Mouse (Mus musculus): ENCODE measurements around the gene Msrb1. TPM values are rescaled to one million over a fixed set of nuclear protein-coding genes. Genes with fewer than 3 reads are reported as not detected.
"Not testable (repeated sequence)": the region's sequence is repeated elsewhere in the genome, so short reads cannot be mapped to it uniquely, and the experiment has no call there.

The Msrb1 gene
- total RNA-seq, 2 experiments from 2014 or later = 38.4 to 38.7 TPM

GRCm38 (mm10) chr17:24717943-24718342 lies 18.5 kb upstream of the Msrb1 start, which contains the start of the genes Rnf151 and Rps2:
TSS of gene Rnf151 (minus strand) at chr17:24718063.
TSS of gene Rps2 (plus strand) at chr17:24718116.
- no peak for DNase-seq (ENCODE audit: low spot score in 2 of 2)
- intact Hi-C loops (cut with DNase I) = no loop called here

DNA sequence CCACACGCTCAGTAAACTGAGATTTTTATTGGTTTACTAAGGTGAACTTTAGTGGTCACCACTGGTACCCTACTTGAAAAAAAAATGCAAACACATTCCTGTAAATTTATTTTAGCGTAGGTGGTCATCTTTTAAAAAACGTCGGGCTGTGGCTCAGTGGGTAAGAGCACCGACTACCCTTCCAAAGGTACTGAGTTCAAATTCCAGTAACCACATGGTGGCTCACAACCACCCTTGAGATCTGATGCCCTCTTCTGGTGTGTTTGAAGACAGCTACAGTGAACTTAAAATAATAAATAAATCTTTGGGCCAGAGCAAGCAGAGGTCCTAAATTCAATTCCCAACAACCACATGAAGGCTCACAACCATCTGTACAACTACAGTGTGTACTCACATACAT lies 17.5 kb upstream of the Msrb1 start:
- intact Hi-C loops (cut with DNase I) = loop anchor here (1.0 kb wide), 1 partner anchor 12 kb away; the partner anchor contains the start of gene Tbl3
- DNase-seq (ENCODE audit: low spot score in 2 of 2) = not testable (repeated sequence)

GRCm38 (mm10) chr17:24719494-24720222 lies 16.8 kb upstream of the Msrb1 start:
- peak; percentile 99 for DNase-seq (ENCODE audit: low spot score in 2 of 2)
- intact Hi-C loops (cut with DNase I) = loop anchor here (1.0 kb wide), 1 partner anchor 12 kb away; the partner anchor contains the start of gene Tbl3

DNA sequence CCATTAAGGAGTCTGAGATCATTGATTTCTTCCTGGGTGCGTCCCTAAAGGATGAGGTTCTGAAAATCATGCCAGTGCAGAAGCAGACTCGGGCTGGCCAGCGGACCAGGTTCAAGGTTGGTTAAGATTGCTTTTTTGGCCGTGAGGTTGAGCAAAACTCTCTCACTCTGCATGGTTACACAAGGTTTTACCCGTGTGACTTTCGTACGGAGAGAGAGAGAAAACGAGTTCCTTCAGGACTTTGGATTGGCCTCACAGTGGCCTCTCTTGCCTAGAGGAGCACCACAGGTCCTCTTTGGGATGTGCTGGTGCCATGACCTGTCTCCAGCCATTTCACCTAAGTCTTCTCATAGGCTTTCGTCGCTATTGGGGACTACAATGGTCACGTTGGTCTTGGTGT lies 15.8 kb upstream of the Msrb1 start:
- intact Hi-C loops (cut with DNase I); DNase-seq (ENCODE audit: low spot score in 2 of 2): not testable (repeated sequence)

DNA sequence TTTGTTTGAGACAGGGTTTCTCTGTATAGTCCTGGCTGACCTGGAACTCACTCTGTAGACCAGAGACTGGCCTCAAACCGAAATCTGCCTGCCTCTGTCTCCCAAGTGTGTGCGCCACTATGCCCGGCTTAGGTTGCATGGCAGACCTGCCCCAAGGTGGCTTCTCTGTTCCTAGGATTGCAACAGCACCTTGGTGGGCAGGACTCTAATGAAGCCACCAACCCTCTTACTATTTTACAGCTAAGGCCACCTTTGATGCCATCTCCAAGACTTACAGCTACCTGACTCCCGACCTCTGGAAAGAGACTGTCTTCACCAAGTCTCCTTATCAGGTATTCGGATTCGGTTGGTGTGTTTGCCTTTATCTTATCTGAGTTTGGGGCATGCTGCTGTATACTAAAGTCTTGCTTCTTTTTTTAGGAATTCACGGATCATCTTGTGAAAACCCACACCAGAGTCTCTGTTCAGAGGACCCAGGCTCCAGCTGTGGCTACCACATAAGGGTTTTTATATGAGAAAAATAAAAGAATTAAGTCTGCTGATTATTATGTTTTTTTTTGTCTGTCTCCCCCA lies 15.0 kb upstream of the Msrb1 start:
- DNase-seq (ENCODE audit: low spot score in 2 of 2); intact Hi-C loops (cut with DNase I): not testable (repeated sequence)

- intact Hi-C loops (cut with DNase I) = no loop called here
- no peak for DNase-seq (ENCODE audit: low spot score in 2 of 2)
Observed at GRCm38 (mm10) chr17:24722220-24722924, 14.1 kb upstream of the Msrb1 start.

- DNase-seq (ENCODE audit: low spot score in 2 of 2) = no peak
Observed at GRCm38 (mm10) chr17:24723122-24723880, 13.1 kb upstream of the Msrb1 start.

DNA sequence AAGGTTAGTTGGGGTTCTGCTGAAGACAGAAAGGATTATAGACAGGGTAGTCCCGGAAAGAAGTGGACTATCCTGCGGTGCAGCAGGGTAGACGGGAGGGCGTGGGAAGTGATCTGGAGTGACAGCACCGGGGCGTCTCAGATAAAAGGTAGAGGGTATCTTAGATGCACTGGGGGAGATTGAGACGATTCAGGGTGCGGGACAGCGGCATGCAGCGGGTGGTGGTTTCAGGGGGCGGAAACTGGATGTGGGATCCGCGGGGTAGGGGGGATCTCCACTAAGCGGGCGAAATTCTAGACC lies 12.6 kb upstream of the Msrb1 start:
- DNase-seq (ENCODE audit: low spot score in 2 of 2) = peak in 1 of 2 experiments; percentile 22
- intact Hi-C loops (cut with DNase I) = no loop called here

More at GRCm38 (mm10) chr17:24723122-24723880, 13.1 kb upstream of the Msrb1 start:
- intact Hi-C loops (cut with DNase I) = no loop called here

GRCm38 (mm10) chr17:24724184-24724583 lies 12.3 kb upstream of the Msrb1 start, which contains the start of gene Ndufb10:
TSS of gene Ndufb10 (minus strand) at chr17:24724478.
- intact Hi-C loops (cut with DNase I) = no loop called here

DNA sequence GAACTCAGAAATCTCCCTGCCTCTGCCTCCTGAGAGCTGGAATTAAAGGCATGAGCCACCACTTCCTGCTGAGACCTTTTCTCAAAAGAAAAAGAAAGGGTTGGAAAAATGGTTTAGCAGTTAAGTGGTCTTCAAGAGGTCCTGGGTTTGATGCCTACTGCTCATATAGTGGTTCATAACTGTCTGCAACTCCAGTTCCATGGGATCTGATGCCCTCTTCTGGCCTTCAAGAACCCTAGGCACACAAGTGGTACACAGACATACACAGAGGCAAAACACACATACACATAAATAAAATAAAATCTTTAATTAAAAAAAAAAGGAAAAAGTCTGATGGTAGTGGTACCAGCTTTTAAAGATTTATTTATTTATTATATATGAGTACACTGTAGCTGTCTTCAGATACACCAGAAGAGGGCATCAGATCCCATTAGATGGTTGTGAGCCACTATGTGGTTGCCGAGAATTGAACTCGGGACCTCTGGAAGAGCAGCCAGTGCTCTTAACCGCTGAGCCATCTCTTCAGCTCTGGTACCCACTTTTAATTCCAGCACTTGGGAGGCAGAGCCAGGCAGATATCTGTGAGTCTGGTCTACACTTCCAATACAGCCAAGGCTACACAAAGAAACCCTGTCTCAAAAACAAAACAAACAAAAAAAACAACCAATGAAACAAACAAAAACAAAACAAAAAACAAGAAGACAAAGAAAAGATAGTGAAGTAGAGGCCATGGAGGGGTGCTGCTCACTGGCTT lies 10.6 kb upstream of the Msrb1 start:
- intact Hi-C loops (cut with DNase I) = no loop called here

More at GRCm38 (mm10) chr17:24724184-24724583, 12.3 kb upstream of the Msrb1 start, which contains the start of gene Ndufb10:
- peak; percentile 97 to 98 for DNase-seq (ENCODE audit: low spot score in 2 of 2)

GRCm38 (mm10) chr17:24727618-24728017 lies 8.8 kb upstream of the Msrb1 start, which contains the start of gene Rpl3l:
TSS of gene Rpl3l (plus strand) at chr17:24727820.
- intact Hi-C loops (cut with DNase I) = no loop called here
- no peak for DNase-seq (ENCODE audit: low spot score in 2 of 2)

More for the DNA sequence above, 10.6 kb upstream of the Msrb1 start:
- DNase-seq (ENCODE audit: low spot score in 2 of 2) = no peak

DNA sequence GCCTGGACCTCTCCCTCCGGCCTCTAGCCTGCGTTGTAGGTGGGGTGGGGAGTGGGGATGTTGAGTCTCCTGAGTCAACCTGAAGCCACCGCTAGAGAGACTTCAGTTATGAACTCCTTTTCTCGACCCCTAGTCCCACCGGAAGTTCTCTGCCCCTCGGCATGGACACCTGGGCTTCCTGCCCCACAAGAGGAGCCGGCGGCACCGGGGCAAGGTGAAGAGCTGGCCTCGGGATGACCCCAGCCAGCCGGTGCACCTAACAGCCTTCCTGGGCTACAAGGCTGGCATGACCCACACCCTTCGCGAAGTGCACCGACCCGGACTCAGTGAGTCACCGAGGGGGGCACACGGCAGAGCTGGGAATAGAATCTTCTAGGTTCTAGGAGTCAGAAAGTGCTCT lies 8.3 kb upstream of the Msrb1 start:
- no peak for DNase-seq (ENCODE audit: low spot score in 2 of 2)
- intact Hi-C loops (cut with DNase I) = no loop called here

GRCm38 (mm10) chr17:24729067-24729466 lies 7.4 kb upstream of the Msrb1 start:
- intact Hi-C loops (cut with DNase I) = no loop called here
- no peak for DNase-seq (ENCODE audit: low spot score in 2 of 2)

GRCm38 (mm10) chr17:24730787-24731186 lies 5.7 kb upstream of the Msrb1 start:
- DNase-seq (ENCODE audit: low spot score in 2 of 2) = no peak
- intact Hi-C loops (cut with DNase I) = no loop called here

DNA sequence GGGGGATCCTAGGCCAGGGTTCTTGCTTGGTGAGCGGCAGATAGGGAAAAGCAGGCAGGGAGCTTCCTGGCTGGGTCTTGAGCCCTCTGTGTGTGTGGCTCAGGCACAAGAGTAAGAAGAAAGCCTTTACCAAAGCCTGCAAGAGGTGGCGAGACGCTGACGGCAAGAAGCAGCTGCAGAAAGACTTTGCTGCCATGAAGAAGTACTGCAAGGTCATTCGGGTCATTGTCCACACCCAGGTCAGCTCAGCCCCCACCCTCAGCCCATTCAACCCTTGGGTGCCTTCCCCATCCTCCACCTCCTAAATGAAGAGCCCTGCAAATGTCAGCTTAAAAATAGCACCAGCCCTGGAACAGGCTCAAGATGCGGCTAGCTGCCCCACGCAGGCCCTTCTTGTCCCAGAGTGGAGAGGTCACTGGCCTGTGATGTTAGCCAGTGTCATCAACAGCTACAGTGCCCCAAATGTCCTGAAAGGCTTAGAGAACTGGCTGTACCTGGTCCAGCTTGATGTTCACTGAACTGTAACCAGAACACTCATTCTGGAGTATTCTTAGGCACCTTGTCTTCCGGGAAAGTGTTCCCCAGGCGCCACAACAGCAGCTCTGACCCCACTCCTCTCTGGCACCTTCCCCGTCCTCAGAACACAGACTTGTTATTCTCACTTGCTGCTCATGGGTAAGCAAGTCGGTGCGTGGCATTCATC lies 4.1 kb upstream of the Msrb1 start:
- intact Hi-C loops (cut with DNase I) = no loop called here
- no peak for DNase-seq (ENCODE audit: low spot score in 2 of 2)

GRCm38 (mm10) chr17:24733434-24734050 lies 2.9 kb upstream of the Msrb1 start:
- intact Hi-C loops (cut with DNase I) = no loop called here
- no peak for DNase-seq (ENCODE audit: low spot score in 2 of 2)

- DNase-seq (ENCODE audit: low spot score in 2 of 2) = no peak
- intact Hi-C loops (cut with DNase I) = no loop called here
Observed at GRCm38 (mm10) chr17:24734513-24734912, 1.9 kb upstream of the Msrb1 start.

DNA sequence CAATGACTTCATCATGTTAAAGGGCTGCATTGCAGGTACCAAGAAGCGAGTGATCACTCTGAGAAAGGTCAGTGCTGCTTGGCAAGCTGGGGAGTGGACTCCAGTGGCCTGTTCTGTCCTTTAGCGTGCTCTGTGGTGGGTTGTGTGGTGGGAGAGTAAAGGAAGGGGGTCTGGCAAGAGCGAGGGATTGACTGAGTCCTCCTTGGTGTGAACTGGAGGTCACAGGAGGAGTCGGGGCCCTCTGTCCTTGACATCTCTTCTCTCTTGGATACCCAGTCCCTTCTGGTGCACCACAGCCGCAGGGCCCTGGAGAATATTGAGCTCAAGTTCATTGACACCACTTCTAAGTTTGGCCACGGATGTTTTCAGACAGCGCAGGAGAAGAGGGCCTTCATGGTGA lies 996 bp upstream of the Msrb1 start:
- intact Hi-C loops (cut with DNase I) = no loop called here
- DNase-seq (ENCODE audit: low spot score in 2 of 2) = no peak

All from left cerebral cortex, postnatal 14 days (tissue).